Mouse (Mus musculus) MEL (cell line): ENCODE results near the gene Uvssa.

Experiments used
- GATA1 ChIP-seq: IDR thresholded peaks from 2 replicates; pipeline ENCODE4 v1.6.1; 2011; ENCODE audit warnings: low read depth, low read length, improper control_type of control experiment
- POLR2A ChIP-seq, 2 experiments: IDR thresholded peaks; 2 replicates each; pipeline ENCODE4 v1.6.1; 2011 to 2012; ENCODE audit warnings: low read length in 2 of 2, mild to moderate bottlenecking in 2 of 2, control low read depth in 1 of 2, improper control_type of control experiment in 1 of 2, low read depth in 1 of 2, moderate library complexity in 1 of 2; ENCODE audit not compliant: control insufficient read depth in 1 of 2, insufficient read depth in 1 of 2, poor library complexity in 1 of 2

- TF ChIP-seq GATA1 (no peak), POLR2A (IDR thresholded peaks at IDR 0.05; ENCODE audit: control insufficient read depth in 1 of 2, insufficient read depth in 1 of 2, low read depth in 1 of 2, low read length in 2 of 2, poor library complexity in 1 of 2) (no peak)
Observed at GRCm38 (mm10) chr5:33377176-33377575, 1.2 kb upstream of the Uvssa start.
